Mouse (Mus musculus): ENCODE measurements at regions not wholly inside any gene's neighbourhood (a gene's known extent, or its start where the extent isn't known, plus 50 kb on each side); places are given as distances from the start of the nearest gene placed in this dataset.

DNA sequence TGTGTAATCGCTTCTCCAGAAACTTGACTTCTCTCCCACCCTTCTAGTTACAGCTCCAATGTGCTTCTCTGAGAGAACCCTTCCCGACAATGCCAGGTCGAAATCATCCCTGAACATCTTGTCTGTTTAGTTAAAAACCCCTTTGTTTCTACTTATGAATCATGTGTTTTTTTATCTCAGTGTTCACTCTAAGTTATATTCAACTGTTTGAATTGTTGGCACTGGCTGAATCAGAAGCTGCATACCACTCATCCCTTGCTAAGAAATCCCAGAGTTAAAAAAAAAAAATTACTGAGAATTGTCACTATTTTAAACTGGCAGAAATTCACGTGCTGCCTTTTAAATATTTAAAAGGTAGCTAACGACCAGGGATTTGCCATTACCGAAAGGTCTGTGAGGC is 116.3 kb upstream of the Klf6 start:
- Histone ChIP-seq H3K4me3 (ENCODE audit: insufficient read depth in 1 of 2, low read depth in 1 of 2, low read length in 2 of 2, poor library complexity in 1 of 2, severe bottlenecking in 1 of 2) (no peak overlapping the region), H3K9ac (ENCODE audit: insufficient read depth, low read depth, low read length, poor library complexity, severe bottlenecking) (no peak overlapping the region), H3K27ac (ENCODE audit: insufficient read depth, low read depth, low read length, poor library complexity, severe bottlenecking) (no peak overlapping the region), H3K9me3 (ENCODE audit: control insufficient read depth, insufficient read depth, low read depth, low read length) (no peaks in the 10 kb centered on the region), H3K36me3 (ENCODE audit: control insufficient read depth, insufficient read depth, low read length, poor library complexity, severe bottlenecking) (no peaks in the 10 kb centered on the region), H3K4me1 (ENCODE audit: control insufficient read depth in 2 of 2, insufficient read depth in 2 of 2, low read length in 2 of 2, poor library complexity in 1 of 2) (no peaks in the 10 kb centered on the region)
- no peak for TF ChIP-seq ZNF384 (IDR thresholded peaks at IDR 0.05; ENCODE audit: low read depth, low read length)
- TF ChIP-seq MAFK (IDR thresholded peaks at IDR 0.05; ENCODE audit: insufficient read depth, low read depth, low read length) = no peak
- no peak for TF ChIP-seq CHD2 (IDR thresholded peaks at IDR 0.05; ENCODE audit: low read depth, low read length)
- TF ChIP-seq ZC3H11A (IDR thresholded peaks at IDR 0.05; ENCODE audit: borderline replicate concordance, low read depth, low read length) = no peak
- TF ChIP-seq HCFC1 (IDR thresholded peaks at IDR 0.05; ENCODE audit: borderline replicate concordance, insufficient read depth, low read length) = no peak
- no peak for DNase-seq (ENCODE audit: low read depth, low spot score)
- in situ Hi-C loops (cut with MboI; ENCODE audit: low sequenced_read_pairs in 2 of 2, unreplicated experiment in 2 of 2) = no loop called here

DNA sequence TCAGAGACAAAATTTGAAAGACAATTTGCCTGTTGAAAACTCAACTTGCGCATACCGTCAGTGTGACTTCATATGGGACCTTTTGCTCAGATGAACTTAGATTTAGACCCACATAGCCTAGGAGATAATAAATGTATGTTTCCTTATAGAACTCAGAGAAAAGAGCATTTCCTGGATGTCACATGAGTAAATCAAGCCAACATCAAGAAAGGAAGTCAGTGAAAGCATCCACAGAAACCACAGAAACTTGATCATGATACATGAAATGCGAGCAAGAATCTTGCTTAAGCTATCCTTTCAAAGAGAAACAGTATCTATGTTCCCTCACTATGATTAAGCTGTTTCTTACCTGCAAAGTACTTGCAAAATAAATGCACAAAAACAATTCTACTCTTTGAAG is 104.1 kb upstream of the Klf6 start:
- TF ChIP-seq HCFC1 (IDR thresholded peaks at IDR 0.05; ENCODE audit: borderline replicate concordance, insufficient read depth, low read length) (no peak), MAFK (IDR thresholded peaks at IDR 0.05; ENCODE audit: insufficient read depth, low read depth, low read length) (no peak), ZNF384 (IDR thresholded peaks at IDR 0.05; ENCODE audit: low read depth, low read length) (no peak), ZC3H11A (IDR thresholded peaks at IDR 0.05; ENCODE audit: borderline replicate concordance, low read depth, low read length) (no peak), CHD2 (IDR thresholded peaks at IDR 0.05; ENCODE audit: low read depth, low read length) (no peak)
- in situ Hi-C loops (cut with MboI; ENCODE audit: low sequenced_read_pairs in 2 of 2, unreplicated experiment in 2 of 2) = no loop called here
- H3K9me3 ChIP-seq (ENCODE audit: control insufficient read depth, insufficient read depth, low read depth, low read length) = no peaks in the 10 kb centered on the region
- H3K4me3 ChIP-seq (ENCODE audit: insufficient read depth in 1 of 2, low read depth in 1 of 2, low read length in 2 of 2, poor library complexity in 1 of 2, severe bottlenecking in 1 of 2) = no peak overlapping the region
- no peak for DNase-seq (ENCODE audit: low read depth, low spot score)
- no peak overlapping the region for H3K27ac ChIP-seq (ENCODE audit: insufficient read depth, low read depth, low read length, poor library complexity, severe bottlenecking)
- no peaks in the 10 kb centered on the region for H3K36me3 ChIP-seq (ENCODE audit: control insufficient read depth, insufficient read depth, low read length, poor library complexity, severe bottlenecking)
- no peak overlapping the region for H3K9ac ChIP-seq (ENCODE audit: insufficient read depth, low read depth, low read length, poor library complexity, severe bottlenecking)
- H3K4me1 ChIP-seq (ENCODE audit: control insufficient read depth in 2 of 2, insufficient read depth in 2 of 2, low read length in 2 of 2, poor library complexity in 1 of 2) = no peaks in the 10 kb centered on the region

- H3K4me3 ChIP-seq (ENCODE audit: insufficient read depth in 1 of 2, low read depth in 1 of 2, low read length in 2 of 2, poor library complexity in 1 of 2, severe bottlenecking in 1 of 2) = no peak overlapping the region
- in situ Hi-C loops (cut with MboI; ENCODE audit: low sequenced_read_pairs in 2 of 2, unreplicated experiment in 2 of 2) = no loop called here
- H3K9me3 ChIP-seq (ENCODE audit: control insufficient read depth, insufficient read depth, low read depth, low read length) = no peaks in the 10 kb centered on the region
- H3K36me3 ChIP-seq (ENCODE audit: control insufficient read depth, insufficient read depth, low read length, poor library complexity, severe bottlenecking) = no peaks in the 10 kb centered on the region
- DNase-seq (ENCODE audit: low read depth, low spot score) = no peak
- no peak overlapping the region for H3K9ac ChIP-seq (ENCODE audit: insufficient read depth, low read depth, low read length, poor library complexity, severe bottlenecking)
- H3K4me1 ChIP-seq (ENCODE audit: control insufficient read depth in 2 of 2, insufficient read depth in 2 of 2, low read length in 2 of 2, poor library complexity in 1 of 2) = no peaks in the 10 kb centered on the region
- H3K27ac ChIP-seq (ENCODE audit: insufficient read depth, low read depth, low read length, poor library complexity, severe bottlenecking) = no peak overlapping the region
- TF ChIP-seq HCFC1 (IDR thresholded peaks at IDR 0.05; ENCODE audit: borderline replicate concordance, insufficient read depth, low read length) = no peak
- TF ChIP-seq ZC3H11A (IDR thresholded peaks at IDR 0.05; ENCODE audit: borderline replicate concordance, low read depth, low read length) = no peak
- TF ChIP-seq CHD2 (IDR thresholded peaks at IDR 0.05; ENCODE audit: low read depth, low read length) = no peak
- no peak for TF ChIP-seq MAFK (IDR thresholded peaks at IDR 0.05; ENCODE audit: insufficient read depth, low read depth, low read length)
- no peak for TF ChIP-seq ZNF384 (IDR thresholded peaks at IDR 0.05; ENCODE audit: low read depth, low read length)
These were observed 103.3 kb upstream of the Klf6 start for GRCm38 (mm10) chr13:5757963-5758362.

- H3K4me1 ChIP-seq (ENCODE audit: control insufficient read depth in 2 of 2, insufficient read depth in 2 of 2, low read length in 2 of 2, poor library complexity in 1 of 2) = no peaks in the 10 kb centered on the region
- no peak overlapping the region for H3K4me3 ChIP-seq (ENCODE audit: insufficient read depth in 1 of 2, low read depth in 1 of 2, low read length in 2 of 2, poor library complexity in 1 of 2, severe bottlenecking in 1 of 2)
- no peaks in the 10 kb centered on the region for H3K9me3 ChIP-seq (ENCODE audit: control insufficient read depth, insufficient read depth, low read depth, low read length)
- no peak for DNase-seq (ENCODE audit: low read depth, low spot score)
- no peak overlapping the region for H3K9ac ChIP-seq (ENCODE audit: insufficient read depth, low read depth, low read length, poor library complexity, severe bottlenecking)
- no peak overlapping the region for H3K27ac ChIP-seq (ENCODE audit: insufficient read depth, low read depth, low read length, poor library complexity, severe bottlenecking)
- no peaks in the 10 kb centered on the region for H3K36me3 ChIP-seq (ENCODE audit: control insufficient read depth, insufficient read depth, low read length, poor library complexity, severe bottlenecking)
- in situ Hi-C loops (cut with MboI; ENCODE audit: low sequenced_read_pairs in 2 of 2, unreplicated experiment in 2 of 2) = no loop called here
- no peak for TF ChIP-seq HCFC1 (IDR thresholded peaks at IDR 0.05; ENCODE audit: borderline replicate concordance, insufficient read depth, low read length)
- TF ChIP-seq MAFK (IDR thresholded peaks at IDR 0.05; ENCODE audit: insufficient read depth, low read depth, low read length) = no peak
- TF ChIP-seq ZNF384 (IDR thresholded peaks at IDR 0.05; ENCODE audit: low read depth, low read length) = no peak
- no peak for TF ChIP-seq ZC3H11A (IDR thresholded peaks at IDR 0.05; ENCODE audit: borderline replicate concordance, low read depth, low read length)
- TF ChIP-seq CHD2 (IDR thresholded peaks at IDR 0.05; ENCODE audit: low read depth, low read length) = no peak
These were observed 101.3 kb upstream of the Klf6 start for GRCm38 (mm10) chr13:5760030-5760429.

GRCm38 (mm10) chr13:5766394-5766793 is 94.9 kb upstream of the Klf6 start:
- Histone ChIP-seq H3K36me3 (ENCODE audit: control insufficient read depth, insufficient read depth, low read length, poor library complexity, severe bottlenecking) (no peaks in the 10 kb centered on the region), H3K4me1 (ENCODE audit: control insufficient read depth in 2 of 2, insufficient read depth in 2 of 2, low read length in 2 of 2, poor library complexity in 1 of 2) (no peaks in the 10 kb centered on the region), H3K9ac (ENCODE audit: insufficient read depth, low read depth, low read length, poor library complexity, severe bottlenecking) (no peak overlapping the region), H3K9me3 (ENCODE audit: control insufficient read depth, insufficient read depth, low read depth, low read length) (no peaks in the 10 kb centered on the region), H3K4me3 (ENCODE audit: insufficient read depth in 1 of 2, low read depth in 1 of 2, low read length in 2 of 2, poor library complexity in 1 of 2, severe bottlenecking in 1 of 2) (no peak overlapping the region), H3K27ac (ENCODE audit: insufficient read depth, low read depth, low read length, poor library complexity, severe bottlenecking) (no peak overlapping the region)
- in situ Hi-C loops (cut with MboI; ENCODE audit: low sequenced_read_pairs in 2 of 2, unreplicated experiment in 2 of 2) = no loop called here
- TF ChIP-seq ZNF384 (IDR thresholded peaks at IDR 0.05; ENCODE audit: low read depth, low read length) (no peak), ZC3H11A (IDR thresholded peaks at IDR 0.05; ENCODE audit: borderline replicate concordance, low read depth, low read length) (no peak), MAFK (IDR thresholded peaks at IDR 0.05; ENCODE audit: insufficient read depth, low read depth, low read length) (no peak), CHD2 (IDR thresholded peaks at IDR 0.05; ENCODE audit: low read depth, low read length) (no peak), HCFC1 (IDR thresholded peaks at IDR 0.05; ENCODE audit: borderline replicate concordance, insufficient read depth, low read length) (no peak)
- DNase-seq (ENCODE audit: low read depth, low spot score) = no peak

All from ES-E14 (cell line).